Mouse (Mus musculus): ENCODE measurements around the gene Spats2. TPM values are rescaled to one million over a fixed set of nuclear protein-coding genes. Genes with fewer than 3 reads are reported as not detected.
"Not testable (repeated sequence)": the region's sequence is repeated elsewhere in the genome, so short reads cannot be mapped to it uniquely, and the experiment has no call there.

Gene Spats2
- total RNA-seq, 4 experiments from 2014 or later: 13.9 to 20.1 (median 17.6) TPM

- no peak for DNase-seq
Observed at GRCm38 (mm10) chr15:99225081-99225810, 99.5 kb downstream of the Spats2 start.

GRCm38 (mm10) chr15:99226090-99226489 lies 100.4 kb downstream of the Spats2 start:
- DNase-seq: no peak

GRCm38 (mm10) chr15:99231998-99232397 lies 106.3 kb downstream of the Spats2 start:
- no peak for DNase-seq

GRCm38 (mm10) chr15:99233719-99234118 lies 108.0 kb downstream of the Spats2 start:
- DNase-seq: no peak

GRCm38 (mm10) chr15:99234326-99235010 lies 108.8 kb downstream of the Spats2 start:
- no peak for DNase-seq

GRCm38 (mm10) chr15:99238006-99238405 lies 112.3 kb downstream of the Spats2 start:
- DNase-seq: no peak

- no peak for DNase-seq
Observed at GRCm38 (mm10) chr15:99240129-99240528, 114.4 kb downstream of the Spats2 start.

GRCm38 (mm10) chr15:99241249-99241648 lies 115.5 kb downstream of the Spats2 start:
- DNase-seq: no peak

- no peak for DNase-seq
Observed at GRCm38 (mm10) chr15:99242045-99242444, 116.3 kb downstream of the Spats2 start.

GRCm38 (mm10) chr15:99246736-99247135 lies 121.0 kb downstream of the Spats2 start:
- DNase-seq: not testable (repeated sequence)

GRCm38 (mm10) chr15:99248972-99249371 lies 123.3 kb downstream of the Spats2 start:
- DNase-seq: no peak

- DNase-seq: no peak
Observed at GRCm38 (mm10) chr15:99249938-99250337, 124.2 kb downstream of the Spats2 start.

- not testable (repeated sequence) for DNase-seq
Observed at GRCm38 (mm10) chr15:99251111-99251510, 125.4 kb downstream of the Spats2 start.

- DNase-seq: peak; percentile 98
Observed at GRCm38 (mm10) chr15:99251626-99252380, 126.1 kb downstream of the Spats2 start, which contains the start of gene Mcrs1. Gene Mcrs1, minus strand, starts transcription at chr15:99251961.

- DNase-seq: no peak
Observed at GRCm38 (mm10) chr15:99252381-99253174, 126.9 kb downstream of the Spats2 start.

GRCm38 (mm10) chr15:99253175-99253479 lies 127.4 kb downstream of the Spats2 start:
- not testable (repeated sequence) for DNase-seq

GRCm38 (mm10) chr15:99253772-99254171 lies 128.1 kb downstream of the Spats2 start:
- no peak for DNase-seq

GRCm38 (mm10) chr15:99254477-99255005 lies 128.8 kb downstream of the Spats2 start:
- DNase-seq: no peak

- no peak for DNase-seq
Observed at GRCm38 (mm10) chr15:99255241-99255749, 129.6 kb downstream of the Spats2 start.

GRCm38 (mm10) chr15:99259167-99259729 lies 133.5 kb downstream of the Spats2 start:
- no peak for DNase-seq

- DNase-seq: peak; percentile 73
Observed at GRCm38 (mm10) chr15:99259730-99260252, 134.1 kb downstream of the Spats2 start.
